Mouse (Mus musculus): ENCODE measurements around the gene Lgals7.

DNA sequence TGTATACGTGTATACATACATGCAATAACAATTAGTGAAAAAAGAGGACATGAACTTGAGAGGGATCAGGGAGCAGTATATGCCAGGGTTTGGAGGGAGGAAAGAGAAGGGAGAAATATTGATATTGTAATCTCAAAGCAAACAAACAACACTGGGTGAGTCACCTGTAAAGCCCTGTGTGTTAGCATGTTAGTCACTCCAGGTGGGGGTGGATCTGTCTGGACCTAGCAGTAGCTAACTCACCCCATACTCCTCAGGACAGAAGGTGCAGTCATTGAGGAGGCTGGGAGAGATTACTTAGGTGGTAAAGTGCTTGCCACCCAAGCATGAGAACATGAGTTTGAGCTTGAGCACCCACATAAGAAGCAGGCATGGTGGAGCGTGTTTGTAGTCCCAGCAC, 3.7 kb upstream of the Lgals7 start:
- TF ChIP-seq ZC3H11A (IDR thresholded peaks at IDR 0.05; ENCODE audit: borderline replicate concordance, low read depth, low read length) = no peak
- no peak for TF ChIP-seq ZNF384 (IDR thresholded peaks at IDR 0.05; ENCODE audit: low read depth, low read length)
- TF ChIP-seq MAFK (IDR thresholded peaks at IDR 0.05; ENCODE audit: insufficient read depth, low read depth, low read length) = no peak
- TF ChIP-seq CHD2 (IDR thresholded peaks at IDR 0.05; ENCODE audit: low read depth, low read length) = no peak

Data from ES-E14 (cell line).